26 mouse cellular contexts compared by ENCODE assay signal in genomic region chr1:169897916-169898315, GRCm38 (mm10). TPM values are rescaled to one million over a fixed set of nuclear protein-coding genes. Genes with fewer than 3 reads are reported as not detected.
A peak's percentile ranks its signal among the peaks of the same experiment; 100 is the strongest.
DNase-seq lines count a peak whose midpoint lies in the region; ATAC-seq and TF ChIP-seq lines count a peak whose summit lies in the region.
"Had no signal": no experiment of that assay in that cellular context is flagged by ENCODE, and none has a peak within 500 bp of the region (broad histone marks: within the 10 kb centered on the region; RNA-seq: fewer than 3 reads in every experiment).

No protein-coding gene starts in this region.

- H3K36me3 ChIP-seq in midbrain, embryonic 14.5 days (ENCODE audit: control insufficient read depth, insufficient read depth, low read length) = no peaks in the 10 kb centered on the region
- H3K36me3 ChIP-seq: G1E had no signal

- TF ChIP-seq CTCF in left cerebral cortex, adult 2 months (IDR thresholded peaks at IDR 0.05) = no peak

- 51% methylated on average over 1 of the region's 1 CpGs for WGBS in midbrain, embryonic 14.5 days

- H3K4me2 ChIP-seq in midbrain, embryonic 14.5 days (ENCODE audit: low read length) = no peak overlapping the region

- H3K9me3 ChIP-seq in midbrain, embryonic 14.5 days (ENCODE audit: control insufficient read depth, low read length) = no peaks in the 10 kb centered on the region
- H3K9me3 ChIP-seq: G1E had no signal

- no peak overlapping the region for H3K4me3 ChIP-seq in left cerebral cortex, adult 2 months
- no peak overlapping the region for H3K4me3 ChIP-seq in midbrain, embryonic 14.5 days (replicated peaks; ENCODE audit: low read depth, low read length)

- no peaks in the 10 kb centered on the region for H3K27me3 ChIP-seq in midbrain, embryonic 14.5 days (ENCODE audit: control insufficient read depth, insufficient read depth, low read length)
- H3K27me3 ChIP-seq: Patski had no signal

- H3K9ac ChIP-seq in midbrain, embryonic 14.5 days (replicated peaks; ENCODE audit: low read length) = no peak overlapping the region

- intact Hi-C loops in left cerebral cortex, adult 2 months (cut with DNase I) = loop anchor here (2.0 kb wide), 2 partner anchors 15 to 57 kb away; no protein-coding TSS in a partner anchor

- peak overlapping the region; percentile 85 for H3K27ac ChIP-seq in left cerebral cortex, adult 2 months
- no peak overlapping the region for H3K27ac ChIP-seq in midbrain, embryonic 14.5 days (replicated peaks; ENCODE audit: low read depth, low read length)

- DNase-seq in cerebellum, postnatal 10 days = peak; percentile 10 to 23
- DNase-seq in cerebellum, postnatal 36 days = no peak
- DNase-seq in left cerebral cortex, adult 2 months (ENCODE audit: extremely low spot score in 1 of 2, low spot score in 2 of 2) = no peak
- DNase-seq in left cerebral cortex, adult 11 months (ENCODE audit: low spot score) = no peak
- peak; percentile 57 for DNase-seq in MN1 (ENCODE audit: low spot score)
- DNase-seq in Muller cell, postnatal 12 days (ENCODE audit: inconsistent ontology term) = peak; percentile 70
- DNase-seq in urinary bladder, postnatal 36 days (ENCODE audit: low spot score in 2 of 2) = no peak
- DNase-seq in midbrain, embryonic 14.5 days = no peak
- DNase-seq: adrenal gland, adult 2 months; adrenal gland, adult 8-10 months; adrenal gland, postnatal 10 days; adrenal gland, postnatal 14 days; adrenal gland, postnatal 25 days; adrenal gland, postnatal 36 days; B cell, adult 2 months; cerebellum, adult 11 months; cerebellum, adult 11-12 months; cerebellum, adult 18-20 months; cerebellum, adult 2 months had no signal

- ATAC-seq in midbrain, embryonic 14.5 days (ENCODE audit: low FRiP score, low TSS enrichment) = no peak
- ATAC-seq: activated CD4-positive, CD25-positive, alpha-beta regulatory T cell, adult 4 months; CD4-positive, CD25-positive, alpha-beta regulatory T cell, adult 4 months; Patski had no signal

- H3K4me1 ChIP-seq in midbrain, embryonic 14.5 days (ENCODE audit: control insufficient read depth, insufficient read depth, low read length) = no peaks in the 10 kb centered on the region

RNA-seq across cellular contexts. Expression of gene Ccdc190, which starts 30.5 kb away (rescaled TPM):
- 10 to 100 TPM; 15.3 to 21.5 TPM for total RNA-seq in left cerebral cortex, adult 2 months (2021)
- polyA plus RNA-seq in midbrain, embryonic 14.5 days (2014; fragmentation: Nextera tagmentation; extraction: Ambion mirVana) = 3.4 and 4.7 TPM in 2 replicates
- total RNA-seq: adrenal gland, postnatal 10 days; adrenal gland, postnatal 14 days; CH12.LX; G1E; MEL had no signal
- polyA plus RNA-seq: activated CD4-positive, CD25-positive, alpha-beta regulatory T cell, adult 4 months; adrenal gland, adult 2 months; C2C12; CD4-positive, CD25-positive, alpha-beta regulatory T cell, adult 4 months; G1E had no signal

Comparison
In these comparisons a context has a peak if more than half of its experiments do, and no peak if none do; other contexts are left out.
1. DNase-seq: peak in cerebellum, postnatal 10 days (2 of 2), MN1 (single experiment) and Muller cell, postnatal 12 days (single experiment); none in cerebellum, postnatal 36 days (0 of 2), left cerebral cortex, adult 2 months (0 of 2), left cerebral cortex, adult 11 months (single experiment), urinary bladder, postnatal 36 days (0 of 2) and midbrain, embryonic 14.5 days (single experiment).